In genomic region chr3:123508056-123508674, GRCm38 (mm10) we compare ENCODE assay signal across 8 mouse cellular contexts.
A peak's percentile ranks its signal among the peaks of the same experiment; 100 is the strongest.
DNase-seq lines count a peak whose midpoint lies in the region; ATAC-seq and TF ChIP-seq lines count a peak whose summit lies in the region.

No protein-coding gene starts in this region.

- peaks cover 0 to 13% of the 10 kb centered on the region in 2 experiments; a peak in 1 of 4 replicates for H3K4me1 ChIP-seq in MEL (ENCODE audit: control insufficient read depth in 1 of 2, insufficient read depth in 2 of 2, low read length in 2 of 2)
- peaks cover 5% of the 10 kb centered on the region; the same call in 1 of the 2 replicates for H3K4me1 ChIP-seq in cerebellum, adult 2 months (ENCODE audit: control insufficient read depth, insufficient read depth, low read length)
- H3K4me1 ChIP-seq in forebrain, postnatal 0 days (ENCODE audit: insufficient read depth): peaks cover 18% of the 10 kb centered on the region
- H3K4me1 ChIP-seq in lung, embryonic 15.5 days: peaks cover 15% of the 10 kb centered on the region

- no peaks in the 10 kb centered on the region for H3K9me3 ChIP-seq in MEL (replicated peaks; ENCODE audit: insufficient read depth, low read length)
- no peaks in the 10 kb centered on the region for H3K9me3 ChIP-seq in forebrain, postnatal 0 days (ENCODE audit: low read length)
- no peaks in the 10 kb centered on the region for H3K9me3 ChIP-seq in lung, embryonic 15.5 days

- TF ChIP-seq POLR2A in MEL (IDR thresholded peaks at IDR 0.05; ENCODE audit: control insufficient read depth in 1 of 2, insufficient read depth in 1 of 2, low read depth in 1 of 2, low read length in 2 of 2, poor library complexity in 1 of 2): peak; percentile 98 to 99
- peak; percentile 99 for TF ChIP-seq POLR2A in cerebellum, adult 2 months (IDR thresholded peaks at IDR 0.05; ENCODE audit: borderline replicate concordance, insufficient read depth, low read length)

- peak overlapping the region; percentile 99 for H3K27ac ChIP-seq in MEL (ENCODE audit: control insufficient read depth, low read depth, low read length)
- H3K27ac ChIP-seq in cerebellum, adult 2 months (ENCODE audit: insufficient read depth, low read length): peak overlapping the region; percentile 69
- peak overlapping the region; percentile 96 for H3K27ac ChIP-seq in forebrain, postnatal 0 days (ENCODE audit: low read depth, low read length)
- H3K27ac ChIP-seq in lung, embryonic 15.5 days: peak overlapping the region; percentile 99

- no peaks in the 10 kb centered on the region for H3K27me3 ChIP-seq in MEL (ENCODE audit: control insufficient read depth in 1 of 2, insufficient read depth in 2 of 2, low read length in 2 of 2)
- H3K27me3 ChIP-seq in cerebellum, adult 2 months (ENCODE audit: control insufficient read depth, insufficient read depth, low read length): no peaks in the 10 kb centered on the region
- H3K27me3 ChIP-seq in forebrain, postnatal 0 days (ENCODE audit: insufficient read depth, low read length): no peaks in the 10 kb centered on the region
- no peaks in the 10 kb centered on the region for H3K27me3 ChIP-seq in lung, embryonic 15.5 days

- TF ChIP-seq CTCF in MEL (IDR thresholded peaks at IDR 0.05 in 2 of 3, conservative IDR thresholded peaks at IDR 0.05 in 1 of 3; ENCODE audit: control insufficient read depth in 1 of 3, insufficient read depth in 1 of 3, low read depth in 2 of 3, low read length in 3 of 3, poor library complexity in 1 of 3, severe bottlenecking in 1 of 3): 0 out of 6 replicates have a peak, but pooled peaks of 1 of the 3 experiments have one; percentile 6
- TF ChIP-seq CTCF in cerebellum, adult 2 months (IDR thresholded peaks at IDR 0.05; ENCODE audit: borderline replicate concordance, insufficient read depth, low read depth, low read length): no peak
- peak; percentile 54; the same call in 1 of the 2 replicates for TF ChIP-seq CTCF in forebrain, postnatal 0 days (IDR thresholded peaks at IDR 0.05; ENCODE audit: low read depth)

- H3K36me3 ChIP-seq in MEL (ENCODE audit: control insufficient read depth in 1 of 2, insufficient read depth in 2 of 2, low read length in 2 of 2): peaks cover 6 to 19% of the 10 kb centered on the region in 2 experiments; a peak in 2 of 4 replicates
- H3K36me3 ChIP-seq in forebrain, postnatal 0 days (ENCODE audit: insufficient read depth): peaks cover 8% of the 10 kb centered on the region; the same call in 1 of the 2 replicates
- H3K36me3 ChIP-seq in lung, embryonic 15.5 days: 0 out of 2 replicates have a peak, but pooled peaks cover 9% of the 10 kb centered on the region

- peak overlapping the region; percentile 98 for H3K9ac ChIP-seq in MEL (ENCODE audit: control insufficient read depth, low read depth, low read length, poor library complexity, severe bottlenecking)
- H3K9ac ChIP-seq in forebrain, postnatal 0 days: peak overlapping the region; percentile 86
- peak overlapping the region; percentile 87 for H3K9ac ChIP-seq in lung, embryonic 15.5 days

- no peak for TF ChIP-seq RAD21 in MEL (IDR thresholded peaks at IDR 0.05; ENCODE audit: low read depth, low read length)

- peak overlapping the region; percentile 73 to 95 for H3K4me3 ChIP-seq in MEL (ENCODE audit: control insufficient read depth in 1 of 2, insufficient read depth in 1 of 2, low read depth in 2 of 2, low read length in 2 of 2)
- H3K4me3 ChIP-seq in cerebellum, adult 2 months (replicated peaks; ENCODE audit: insufficient read depth, low read depth, low read length): peak overlapping the region; percentile 98
- peak overlapping the region; percentile 79 for H3K4me3 ChIP-seq in forebrain, postnatal 0 days (ENCODE audit: low read depth, low read length)
- H3K4me3 ChIP-seq in lung, embryonic 15.5 days: peak overlapping the region; percentile 60

- peak; percentile 99 for DNase-seq in MEL (ENCODE audit: low read depth, low spot score)
- peak; percentile 99 for DNase-seq in cerebellum, adult 2 months
- DNase-seq in forebrain, postnatal 0 days: peak; percentile 100
- peak; percentile 100 for DNase-seq in heart, postnatal 4 days
- DNase-seq in layer of hippocampus, adult 8-10 months (ENCODE audit: low spot score in 2 of 2): peak; percentile 99
- peak; percentile 98 for DNase-seq in ovary, adult 18-20 months (ENCODE audit: low spot score)
- DNase-seq in thymus, postnatal 0 days (ENCODE audit: low spot score): peak; percentile 100

- TF ChIP-seq EP300 in MEL (IDR thresholded peaks at IDR 0.05; ENCODE audit: low read depth in 1 of 2, low read length in 2 of 2): no peak

- peaks cover 16% of the 10 kb centered on the region for H3K79me2 ChIP-seq in MEL (ENCODE audit: control insufficient read depth, insufficient read depth, low read length, poor library complexity)

- under 1% methylated on average over 53 of the region's 53 CpGs for WGBS in cerebellum, adult 2 months
- under 1% methylated on average over 53 of the region's 53 CpGs for WGBS in forebrain, postnatal 0 days
- under 1% methylated on average over 53 of the region's 53 CpGs for WGBS in lung, embryonic 15.5 days

- peak overlapping the region; percentile 63 for H3K4me2 ChIP-seq in forebrain, postnatal 0 days (ENCODE audit: low read depth)
- peak overlapping the region; percentile 71 for H3K4me2 ChIP-seq in lung, embryonic 15.5 days

- peak; percentile 98 for ATAC-seq in forebrain, postnatal 0 days
- peak; percentile 97 for ATAC-seq in lung, embryonic 15.5 days (ENCODE audit: borderline replicate concordance, extremely low read depth, low FRiP score, low TSS enrichment)

TF ChIP-seq in MEL, 35 proteins besides CTCF, POLR2A, EP300 and RAD21:
- TF ChIP-seq NELFE (IDR thresholded peaks at IDR 0.05; ENCODE audit: low read depth, low read length): peak; percentile 100
- TF ChIP-seq POLR2AphosphoS5 (IDR thresholded peaks at IDR 0.05; ENCODE audit: borderline replicate concordance, low read depth, low read length): peak; percentile 100
- peak; percentile 65 for TF ChIP-seq KAT2A (conservative IDR thresholded peaks at IDR 0.05; ENCODE audit: low read depth, low read length)
- TF ChIP-seq MAZ (IDR thresholded peaks at IDR 0.05; ENCODE audit: low read depth, low read length): no peak
- no peak for TF ChIP-seq ZC3H11A (IDR thresholded peaks at IDR 0.05; ENCODE audit: low read depth, low read length)
- TF ChIP-seq MXI1 (IDR thresholded peaks at IDR 0.05; ENCODE audit: low read depth, low read length): 0 out of 2 replicates have a peak, but pooled peaks have one; percentile 36
- TF ChIP-seq ZMIZ1 (IDR thresholded peaks at IDR 0.05; ENCODE audit: low read depth, low read length): peak; percentile 99
- no peak for TF ChIP-seq RCOR1 (IDR thresholded peaks at IDR 0.05; ENCODE audit: low read depth, low read length)
- TF ChIP-seq TAL1 (IDR thresholded peaks at IDR 0.05; ENCODE audit: low read length): no peak
- no peak for TF ChIP-seq JUND (IDR thresholded peaks at IDR 0.05; ENCODE audit: low read depth, low read length)
- TF ChIP-seq TCF12 (IDR thresholded peaks at IDR 0.05; ENCODE audit: low read depth, low read length): peak; percentile 80
- TF ChIP-seq SMC3 (IDR thresholded peaks at IDR 0.05; ENCODE audit: low read depth, low read length): no peak
- peak; percentile 87 for TF ChIP-seq CHD2 (IDR thresholded peaks at IDR 0.05; ENCODE audit: low read length)
- TF ChIP-seq SIN3A (IDR thresholded peaks at IDR 0.05; ENCODE audit: low read length): no peak
- TF ChIP-seq ETS1 (IDR thresholded peaks at IDR 0.05; ENCODE audit: low read depth, low read length): 0 out of 2 replicates have a peak, but pooled peaks have one; percentile 15
- no peak for TF ChIP-seq MEF2A (IDR thresholded peaks at IDR 0.05; ENCODE audit: extremely low read depth, insufficient replicate concordance, low read depth, low read length, poor library complexity, severe bottlenecking)
- TF ChIP-seq USF1 (IDR thresholded peaks at IDR 0.05; ENCODE audit: low read depth, low read length): no peak; the same call in 1 of the 2 replicates
- TF ChIP-seq GATA1 (IDR thresholded peaks at IDR 0.05; ENCODE audit: low read depth, low read length): no peak
- TF ChIP-seq MAFK (IDR thresholded peaks at IDR 0.05; ENCODE audit: borderline replicate concordance, low read depth, low read length): no peak
- TF ChIP-seq TBP (IDR thresholded peaks at IDR 0.05; ENCODE audit: low read depth, low read length): peak; percentile 99
- TF ChIP-seq ZNF384 (IDR thresholded peaks at IDR 0.05; ENCODE audit: low read depth, low read length): no peak
- TF ChIP-seq NRF1 (IDR thresholded peaks at IDR 0.05; ENCODE audit: insufficient read depth, low read depth, low read length, poor library complexity, severe bottlenecking): peak; percentile 67
- peak; percentile 80; the same call in 1 of the 2 replicates for TF ChIP-seq E2F4 (IDR thresholded peaks at IDR 0.05; ENCODE audit: borderline replicate concordance, low read depth, low read length)
- peak; percentile 74 for TF ChIP-seq MYC (IDR thresholded peaks at IDR 0.05; ENCODE audit: low read depth, low read length)
- peak; percentile 100 for TF ChIP-seq POLR2AphosphoS2 (IDR thresholded peaks at IDR 0.05; ENCODE audit: low read length)
- TF ChIP-seq MAX (IDR thresholded peaks at IDR 0.05; ENCODE audit: low read length): 0 out of 2 replicates have a peak, but pooled peaks have one; percentile 1
- TF ChIP-seq USF2 (IDR thresholded peaks at IDR 0.05; ENCODE audit: borderline replicate concordance in 1 of 2, insufficient read depth in 1 of 2, low read depth in 1 of 2, low read length in 2 of 2): no peak
- 0 out of 2 replicates have a peak, but pooled peaks have one; percentile 60 for TF ChIP-seq UBTF (IDR thresholded peaks at IDR 0.05; ENCODE audit: borderline replicate concordance, insufficient read depth, low read depth, low read length)
- peak; percentile 88 for TF ChIP-seq HCFC1 (IDR thresholded peaks at IDR 0.05; ENCODE audit: low read depth, low read length)
- no peak for TF ChIP-seq ELF1 (IDR thresholded peaks at IDR 0.05; ENCODE audit: low read depth, low read length)

Comparison
In these comparisons a context has a peak if more than half of its experiments do, and no peak if none do; other contexts are left out.
1. Peak in every context shown above with its lines: DNase-seq, ATAC-seq, H3K4me3 ChIP-seq and H3K27ac ChIP-seq.